Comparison of ENCODE assay signal across 9 mouse cellular contexts in the genomic region with DNA sequence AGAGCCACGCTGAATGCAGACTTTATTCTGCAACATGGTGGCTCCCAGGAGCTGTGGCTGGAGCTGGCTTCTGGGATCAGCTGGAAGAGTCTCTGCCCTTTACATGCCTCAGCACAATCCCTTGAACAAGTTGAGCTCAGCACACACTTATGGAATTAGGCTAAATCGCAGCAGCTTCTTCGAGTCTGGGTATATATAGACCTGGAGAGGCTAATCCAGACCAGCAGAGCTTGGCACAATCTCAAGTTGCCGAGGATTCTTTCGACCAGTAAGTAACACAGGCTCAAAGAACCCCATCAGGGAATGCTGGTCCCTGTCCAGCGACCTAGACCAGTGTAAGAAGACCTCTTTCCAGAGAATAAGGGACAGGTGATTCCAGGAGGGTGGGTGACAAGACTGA. TPM values are rescaled to one million over a fixed set of nuclear protein-coding genes. Genes with fewer than 3 reads are reported as not detected.
DNase-seq lines count a peak whose midpoint lies in the region; ATAC-seq and TF ChIP-seq lines count a peak whose summit lies in the region.
"Had no signal": no experiment of that assay in that cellular context is flagged by ENCODE, and none has a peak within 500 bp of the region (broad histone marks: within the 10 kb centered on the region; RNA-seq: fewer than 3 reads in every experiment).

No protein-coding gene starts in this region.

- peak; percentile 45 for DNase-seq in cerebellum, adult 11 months
- DNase-seq in lung, postnatal 10 days, result no peak
- DNase-seq in adipocyte (ENCODE audit: low spot score), result no peak
- DNase-seq: gastrocnemius, postnatal 25 days had no signal

- peaks cover 2% of the 10 kb centered on the region; the same call in 1 of the 2 replicates for H3K36me3 ChIP-seq in lung, embryonic 16.5 days (ENCODE audit: control insufficient read depth, insufficient read depth, low read length)
- peaks cover 21% of the 10 kb centered on the region for H3K36me3 ChIP-seq in intestine, postnatal 0 days (ENCODE audit: control insufficient read depth, insufficient read depth)
- H3K36me3 ChIP-seq in small intestine, adult 2 months (ENCODE audit: control insufficient read depth, insufficient read depth, low read length), result peaks cover 13% of the 10 kb centered on the region

- H3K4me2 ChIP-seq in lung, embryonic 16.5 days (ENCODE audit: low read depth, low read length), result no peak overlapping the region
- H3K4me2 ChIP-seq in intestine, postnatal 0 days (replicated peaks; ENCODE audit: low read depth), result no peak overlapping the region

- no peaks in the 10 kb centered on the region for H3K27me3 ChIP-seq in lung, embryonic 16.5 days (ENCODE audit: control insufficient read depth, insufficient read depth, low read depth, low read length)
- H3K27me3 ChIP-seq in intestine, postnatal 0 days (replicated peaks; ENCODE audit: control insufficient read depth, insufficient read depth, low read length), result no peaks in the 10 kb centered on the region
- H3K27me3 ChIP-seq in small intestine, adult 2 months (ENCODE audit: control insufficient read depth, insufficient read depth, low read length), result no peaks in the 10 kb centered on the region

- WGBS in lung, embryonic 16.5 days, result 44% methylated on average over 6 of the region's 6 CpGs
- WGBS in intestine, postnatal 0 days, result 62% methylated on average over 6 of the region's 6 CpGs
- WGBS in small intestine, adult 2 months, result 42% methylated on average over 6 of the region's 6 CpGs

- H3K4me3 ChIP-seq in lung, embryonic 16.5 days (ENCODE audit: low read length), result no peak overlapping the region
- no peak overlapping the region for H3K4me3 ChIP-seq in intestine, postnatal 0 days (ENCODE audit: low read depth, low read length)
- no peak overlapping the region for H3K4me3 ChIP-seq in small intestine, adult 2 months (ENCODE audit: low read depth, low read length)

- H3K9me3 ChIP-seq in lung, embryonic 16.5 days (ENCODE audit: control insufficient read depth, low read length), result no peaks in the 10 kb centered on the region
- H3K9me3 ChIP-seq in intestine, postnatal 0 days (ENCODE audit: control insufficient read depth), result no peaks in the 10 kb centered on the region

- ATAC-seq in cerebellum, adult (ENCODE audit: insufficient number of reproducible peaks, low FRiP score, low TSS enrichment), result no peak
- no peak for ATAC-seq in lung, embryonic 16.5 days (ENCODE audit: low read depth)
- ATAC-seq in intestine, postnatal 0 days, result no peak
- ATAC-seq in monocyte, adult 5-6 weeks (replicated peaks; ENCODE audit: insufficient number of reproducible peaks, low FRiP score, low TSS enrichment, poor library complexity, severe bottlenecking), result no peak

- H3K27ac ChIP-seq in lung, embryonic 16.5 days (ENCODE audit: low read length), result peak overlapping the region; percentile 52; the same call in 1 of the 2 replicates
- H3K27ac ChIP-seq in intestine, postnatal 0 days (ENCODE audit: low read depth, low read length), result 0 out of 2 replicates have a peak overlapping the region, but pooled peaks have one; percentile 7
- peak overlapping the region; percentile 63 for H3K27ac ChIP-seq in small intestine, adult 2 months (ENCODE audit: insufficient read depth, low read depth, low read length)

- no peak for TF ChIP-seq POLR2A in small intestine, adult 2 months (IDR thresholded peaks at IDR 0.05; ENCODE audit: low read depth, low read length)

- no peak overlapping the region for H3K9ac ChIP-seq in lung, embryonic 16.5 days (ENCODE audit: low read length)
- no peak overlapping the region for H3K9ac ChIP-seq in intestine, postnatal 0 days (ENCODE audit: low read depth, low read length)

- H3K4me1 ChIP-seq in lung, embryonic 16.5 days (replicated peaks; ENCODE audit: control insufficient read depth, insufficient read depth, low read length), result peaks cover 35% of the 10 kb centered on the region
- H3K4me1 ChIP-seq in intestine, postnatal 0 days (replicated peaks; ENCODE audit: control insufficient read depth, insufficient read depth, low read length), result peaks cover 35% of the 10 kb centered on the region
- H3K4me1 ChIP-seq in small intestine, adult 2 months (ENCODE audit: control insufficient read depth, insufficient read depth, insufficient read length, low read length), result peaks cover 66% of the 10 kb centered on the region

- no peak for TF ChIP-seq CTCF in intestine, postnatal 0 days (IDR thresholded peaks at IDR 0.05; ENCODE audit: low read depth)
- no peak for TF ChIP-seq CTCF in small intestine, adult 2 months (IDR thresholded peaks at IDR 0.05; ENCODE audit: extremely low read depth, insufficient read length, insufficient replicate concordance, low read depth, low read length)

RNA-seq across cellular contexts. Expression of gene Fam53b, which starts 31.8 kb away (rescaled TPM):
- polyA plus RNA-seq in lung, embryonic 16.5 days (2015; fragmentation: Nextera tagmentation; extraction: Ambion mirVana), result 33.5 and 36.0 TPM in 2 replicates
- polyA plus RNA-seq in intestine, postnatal 0 days (2015; fragmentation: Nextera tagmentation; extraction: Ambion mirVana), result 13.5 and 17.3 TPM in 2 replicates
- polyA plus RNA-seq in small intestine, adult 2 months (2012; rRNA removed), result 24.6 and 55.7 TPM in 2 replicates
- 15.8 to 51.1 TPM (median 20.4 TPM) in 3 replicates for total RNA-seq in monocyte, adult 5-6 weeks (2017)

Comparison
In these comparisons a context has a peak if more than half of its experiments do, and no peak if none do; other contexts are left out.
1. H3K27ac ChIP-seq: peak in every context shown above with its lines; median percentile 63 in small intestine, adult 2 months; 52 in lung, embryonic 16.5 days; 7 in intestine, postnatal 0 days.